Mouse (Mus musculus) intestine, embryonic 16.5 days (tissue): Measurements from ENCODE around the gene Slco6c1. TPM values are rescaled to one million over a fixed set of nuclear protein-coding genes. Genes with fewer than 3 reads are reported as not detected.

Experiments
- ATAC-seq: fragments of 200-750 bp; cut with Nextera tagmentation; 2 replicates; pipeline ENCODE4 v1.8.0; 2017; ENCODE audit warnings: moderate TSS enrichment, moderate library complexity
- H3K27ac ChIP-seq: fragments of 300-500 bp; sonication (generic); 2 replicates; pipeline ENCODE4 v1.5.1; 2014; ENCODE audit warnings: mild to moderate bottlenecking, low read length
- H3K27me3 ChIP-seq: fragments of 300-500 bp; sonication (generic); replicated peaks from 2 replicates; pipeline ENCODE4 v1.6.1; 2014; ENCODE audit warnings: low read length, control low read depth, mixed read lengths; ENCODE audit not compliant: control insufficient read depth, insufficient read depth
- H3K36me3 ChIP-seq: fragments of 300-500 bp; sonication (generic); 2 replicates; pipeline ENCODE4 v1.6.1; 2014; ENCODE audit warnings: low read length, control low read depth; ENCODE audit not compliant: control insufficient read depth, insufficient read depth
- H3K4me1 ChIP-seq: fragments of 300-500 bp; sonication (generic); 2 replicates; pipeline ENCODE4 v1.6.1; 2014; ENCODE audit warnings: low read length, control low read depth, mixed read lengths; ENCODE audit not compliant: control insufficient read depth, insufficient read depth
- H3K4me2 ChIP-seq: fragments of 300-500 bp; sonication (generic); 2 replicates; pipeline ENCODE4 v1.6.1; 2014; ENCODE audit warnings: low read depth, low read length, control low read depth
- H3K4me3 ChIP-seq: fragments of 300-500 bp; sonication (generic); 2 replicates; pipeline ENCODE4 v1.5.1; 2014; ENCODE audit warnings: mild to moderate bottlenecking, low read length
- H3K9ac ChIP-seq: fragments of 300-500 bp; sonication (generic); 2 replicates; pipeline ENCODE4 v1.6.1; 2014; ENCODE audit warnings: low read depth, low read length
- H3K9me3 ChIP-seq: fragments of 300-500 bp; sonication (generic); 2 replicates; pipeline ENCODE4 v1.6.1; 2016; ENCODE audit warnings: low read length, control low read depth; ENCODE audit not compliant: control insufficient read depth
- WGBS: fragments of 180-500 bp; shearing (Covaris S2); extraction: QIAGEN DNeasy Blood & Tissue Kit; methylation state at CpG from one replicate; pipeline ENCODE4 v1.1.7; 2014; 5-methylcytosine and 5-hydroxymethylcytosine counted together
- polyA plus RNA-seq: library from polyadenylated mRNA; unstranded; fragments of >200 nt; fragmentation: Nextera tagmentation; extraction: Ambion mirVana; gene quantifications from 2 replicates; pipeline ENCODE4 v1.2.1, GENCODE M21; 2015

The Slco6c1 gene
- polyA plus RNA-seq = not detected in 2 replicates

- no peak within 1 kb of the TSS for H3K9ac ChIP-seq
- no peaks in the 10 kb centered on the region for H3K36me3 ChIP-seq
These were observed at the start of gene Slco6c1 for GRCm38 (mm10) chr1:97128201-97128600. TSS of gene Slco6c1 (minus strand) at chr1:97128301.

GRCm38 (mm10) chr1:97038982-97039381, 89.1 kb downstream of the Slco6c1 start:
- Histone ChIP-seq H3K4me3 (no peak overlapping the region), H3K9ac (no peak overlapping the region), H3K4me2 (no peak overlapping the region), H3K36me3 (no peaks in the 10 kb centered on the region), H3K27ac (no peak overlapping the region), H3K4me1 (no peaks in the 10 kb centered on the region), H3K27me3 (no peaks in the 10 kb centered on the region), H3K9me3 (no peaks in the 10 kb centered on the region)
- WGBS = 42% methylated on average over 1 of the region's 1 CpGs
- ATAC-seq = no peak

More at GRCm38 (mm10) chr1:97128201-97128600, at the start of gene Slco6c1:
- no peak for ATAC-seq
- H3K4me3 ChIP-seq = no peak within 1 kb of the TSS
- no peaks in the 10 kb centered on the region for H3K4me1 ChIP-seq
- H3K4me2 ChIP-seq = no peak within 1 kb of the TSS
- WGBS = 89% methylated on average over 6 of the region's 6 CpGs
- no peak within 1 kb of the TSS for H3K27ac ChIP-seq
- no peaks in the 10 kb centered on the region for H3K27me3 ChIP-seq
- no peaks in the 10 kb centered on the region for H3K9me3 ChIP-seq

- Histone ChIP-seq H3K9ac (no peak overlapping the region), H3K4me3 (no peak overlapping the region), H3K27me3 (no peaks in the 10 kb centered on the region), H3K36me3 (no peaks in the 10 kb centered on the region), H3K4me1 (no peaks in the 10 kb centered on the region), H3K27ac (no peak overlapping the region), H3K4me2 (no peak overlapping the region), H3K9me3 (no peaks in the 10 kb centered on the region)
- 4% methylated on average over 2 of the region's 2 CpGs for whole genome bisulfite sequencing
- no peak for ATAC-seq
These were observed 89.6 kb downstream of the Slco6c1 start for GRCm38 (mm10) chr1:97038548-97038947.

GRCm38 (mm10) chr1:97037955-97038354, 90.1 kb downstream of the Slco6c1 start:
- Histone ChIP-seq H3K4me3 (no peak overlapping the region), H3K27ac (no peak overlapping the region), H3K4me2 (no peak overlapping the region), H3K9me3 (no peaks in the 10 kb centered on the region), H3K9ac (no peak overlapping the region), H3K36me3 (no peaks in the 10 kb centered on the region), H3K27me3 (no peaks in the 10 kb centered on the region), H3K4me1 (no peaks in the 10 kb centered on the region)
- 60% methylated on average over 2 of the region's 2 CpGs for WGBS
- ATAC-seq = no peak

GRCm38 (mm10) chr1:97021388-97021787, 106.7 kb downstream of the Slco6c1 start:
- Histone ChIP-seq H3K4me1 (no peaks in the 10 kb centered on the region), H3K9me3 (no peaks in the 10 kb centered on the region), H3K4me3 (no peak overlapping the region), H3K27ac (no peak overlapping the region), H3K27me3 (no peaks in the 10 kb centered on the region), H3K4me2 (no peak overlapping the region), H3K9ac (no peak overlapping the region), H3K36me3 (no peaks in the 10 kb centered on the region)
- 86% methylated on average over 2 of the region's 2 CpGs for WGBS
- no peak for ATAC-seq

- H3K4me1 ChIP-seq = no peaks in the 10 kb centered on the region
- no peak overlapping the region for H3K4me3 ChIP-seq
- no peak for ATAC-seq
- no peaks in the 10 kb centered on the region for H3K36me3 ChIP-seq
- WGBS = 63% methylated on average over 1 of the region's 1 CpGs
- H3K27me3 ChIP-seq = no peaks in the 10 kb centered on the region
- no peak overlapping the region for H3K4me2 ChIP-seq
- H3K9me3 ChIP-seq = no peaks in the 10 kb centered on the region
- H3K27ac ChIP-seq = no peak overlapping the region
- no peak overlapping the region for H3K9ac ChIP-seq
These were observed 108.7 kb downstream of the Slco6c1 start for GRCm38 (mm10) chr1:97019404-97019803.

- Histone ChIP-seq H3K4me1 (no peaks in the 10 kb centered on the region), H3K9ac (no peak overlapping the region)
- no peak for ATAC-seq
These were observed 109.1 kb downstream of the Slco6c1 start for GRCm38 (mm10) chr1:97018978-97019377.

More at GRCm38 (mm10) chr1:97018978-97019377, 109.1 kb downstream of the Slco6c1 start:
- H3K4me3 ChIP-seq = no peak overlapping the region
- H3K4me2 ChIP-seq = no peak overlapping the region
- no peaks in the 10 kb centered on the region for H3K36me3 ChIP-seq
- no peaks in the 10 kb centered on the region for H3K27me3 ChIP-seq
- no peaks in the 10 kb centered on the region for H3K9me3 ChIP-seq
- H3K27ac ChIP-seq = no peak overlapping the region
